Mouse (Mus musculus) myocyte (in vitro differentiated cells): ENCODE data around the gene Rbm20.

Source experiments
- E2F4 ChIP-seq: IDR thresholded peaks from one replicate; pipeline ENCODE4 v1.6.1; 2011; ENCODE audit warnings: mild to moderate bottlenecking, control low read depth, moderate library complexity; ENCODE audit not compliant: insufficient read depth
- MAX ChIP-seq: IDR thresholded peaks from one replicate; pipeline ENCODE4 v1.6.1; 2011; ENCODE audit warnings: low read depth, mild to moderate bottlenecking, control low read depth
- MYOD1 ChIP-seq, 3 experiments: IDR thresholded peaks; one replicate each; pipeline ENCODE4 v1.6.1; 2011; ENCODE audit warnings: control low read depth in 2 of 3, low read depth in 2 of 3, mild to moderate bottlenecking in 2 of 3, moderate library complexity in 1 of 3; ENCODE audit not compliant: insufficient read length in 2 of 3, control insufficient read depth in 1 of 3
- MYOG ChIP-seq, 3 experiments: IDR thresholded peaks; one replicate each; pipeline ENCODE4 v1.6.1; 2011; ENCODE audit warnings: control low read depth in 2 of 3, low read depth in 2 of 3, mild to moderate bottlenecking in 2 of 3; ENCODE audit not compliant: insufficient read length in 2 of 3, control insufficient read depth in 1 of 3, insufficient read depth in 1 of 3
- POLR2A ChIP-seq: IDR thresholded peaks from one replicate; pipeline ENCODE4 v1.6.1; 2011; ENCODE audit warnings: low read depth, mild to moderate bottlenecking, control low read depth, moderate library complexity; ENCODE audit not compliant: insufficient read length
- POLR2AphosphoS2 ChIP-seq: IDR thresholded peaks from one replicate; pipeline ENCODE4 v1.6.1; 2011; ENCODE audit warnings: low read depth, control low read depth; ENCODE audit not compliant: insufficient read length
- REST ChIP-seq: IDR thresholded peaks from one replicate; pipeline ENCODE4 v1.6.1; 2011; ENCODE audit warnings: mild to moderate bottlenecking, control low read depth, moderate library complexity; ENCODE audit not compliant: insufficient read depth, insufficient read length
- SRF ChIP-seq: IDR thresholded peaks from one replicate; pipeline ENCODE4 v1.6.1; 2011; ENCODE audit warnings: low read depth; ENCODE audit not compliant: control insufficient read depth, insufficient read length
- TCF3 ChIP-seq: IDR thresholded peaks from one replicate; pipeline ENCODE4 v1.6.1; 2011; ENCODE audit warnings: low read depth, control low read depth; ENCODE audit not compliant: insufficient read length
- USF1 ChIP-seq: IDR thresholded peaks from one replicate; pipeline ENCODE4 v1.6.1; 2011; ENCODE audit warnings: low read depth, mild to moderate bottlenecking, control low read depth, moderate library complexity

- TF ChIP-seq E2F4 (no peak), POLR2A (no peak), POLR2AphosphoS2 (no peak), TCF3 (no peak), MYOG (IDR thresholded peaks at IDR 0.05; ENCODE audit: control insufficient read depth in 1 of 3, insufficient read depth in 1 of 3, insufficient read length in 2 of 3, low read depth in 2 of 3) (no peak), MAX (no peak), USF1 (no peak), MYOD1 (IDR thresholded peaks at IDR 0.05; ENCODE audit: control insufficient read depth in 1 of 3, insufficient read length in 2 of 3, low read depth in 2 of 3) (no peak), REST (no peak), SRF (no peak)
Observed at GRCm38 (mm10) chr19:53898046-53898445, 220.9 kb downstream of the Rbm20 start.
